Mouse (Mus musculus): ENCODE results near the gene Vmn1r197.
"Not testable (repeated sequence)": the region's sequence is repeated elsewhere in the genome, so short reads cannot be mapped to it uniquely, and the experiment has no call there.

Gene Vmn1r197

DNA sequence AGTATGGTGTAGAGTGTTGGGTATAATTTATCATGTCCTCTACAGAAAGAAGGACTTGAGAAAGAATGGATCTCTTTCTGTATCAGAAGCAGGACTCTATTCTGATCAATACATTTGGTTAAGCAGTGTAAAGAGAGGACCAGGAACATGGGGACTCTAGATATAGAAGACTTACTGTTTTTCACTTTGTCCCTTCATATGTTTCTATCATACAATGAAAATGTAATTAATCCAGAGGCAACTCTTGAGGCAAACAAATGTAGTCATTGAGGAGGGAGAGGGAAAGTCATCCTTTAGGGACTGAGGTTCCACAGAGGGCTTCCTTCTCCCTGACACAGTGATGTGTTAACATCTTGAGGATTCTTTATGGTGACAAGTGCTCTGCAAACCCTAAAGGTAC lies at the start of gene Vmn1r197:
Gene Vmn1r197 (plus strand): TSS at position 301 of the 400 bp plus-strand sequence.
- no peak for DNase-seq (ENCODE audit: low spot score in 2 of 2)

DNA sequence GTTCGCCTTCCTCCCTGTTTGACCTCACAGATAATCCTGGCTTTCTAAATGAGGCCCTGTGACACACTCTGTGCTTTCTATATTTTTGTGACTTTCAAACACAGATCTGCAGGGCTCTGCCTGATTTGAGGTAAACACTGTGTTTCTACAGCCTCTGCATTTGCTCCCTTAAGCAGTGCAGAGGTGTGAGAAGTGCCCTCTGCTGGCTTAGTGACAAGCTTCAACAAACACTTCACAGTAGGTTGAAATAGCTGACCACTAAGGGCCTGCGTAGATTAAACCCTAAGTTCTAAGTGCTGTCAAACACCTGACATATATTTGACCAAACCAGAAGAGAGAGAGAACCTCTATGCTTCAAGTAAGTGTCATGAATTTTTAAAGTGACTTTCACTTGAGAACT lies 39.8 kb upstream of the Vmn1r197 start:
- DNase-seq (ENCODE audit: low spot score in 2 of 2): no peak

DNA sequence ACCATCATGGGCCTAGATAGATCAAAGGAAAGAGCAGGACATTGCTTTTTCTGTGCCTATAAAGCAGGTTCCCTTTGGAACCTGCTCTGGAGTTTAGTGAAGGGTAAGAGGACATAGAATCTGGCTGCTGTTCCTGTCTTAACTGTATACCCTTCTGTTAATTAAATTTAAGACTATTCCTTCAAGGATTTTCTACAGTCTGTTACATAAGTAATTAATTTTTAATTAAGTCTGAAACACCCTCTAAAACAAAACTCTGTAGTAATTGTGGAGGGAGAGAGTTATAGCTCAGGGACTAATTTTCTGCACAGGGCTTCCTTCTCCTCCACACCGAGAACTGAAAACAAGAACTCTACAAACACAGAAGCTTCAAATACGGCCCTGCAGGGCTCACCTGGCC lies 34.8 kb upstream of the Vmn1r197 start, which contains the start of gene Vmn1r196:
Gene Vmn1r196 (plus strand): TSS at position 301 of the 400 bp plus-strand sequence.
- no peak for DNase-seq (ENCODE audit: low spot score in 2 of 2)

DNA sequence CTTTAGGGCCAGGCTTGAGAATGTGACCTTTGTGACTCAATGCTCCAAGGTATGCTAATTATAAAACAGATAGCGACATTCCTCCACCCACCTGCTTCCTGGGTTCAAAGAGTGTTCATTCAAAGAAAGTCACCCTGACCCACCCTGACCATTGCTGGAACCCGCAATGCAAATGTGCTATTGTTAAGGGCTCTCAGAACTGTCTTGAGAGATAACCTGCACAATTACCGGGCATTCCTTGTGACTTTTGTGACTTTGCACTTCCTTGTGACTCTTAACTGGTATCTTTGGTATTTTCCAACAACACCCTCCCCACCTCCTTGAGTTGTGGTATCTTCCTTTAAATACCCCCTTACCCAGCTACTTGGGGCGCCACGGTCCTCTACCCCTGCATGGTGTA lies 16.3 kb upstream of the Vmn1r197 start:
- not testable (repeated sequence) for DNase-seq (ENCODE audit: low spot score in 2 of 2)

DNA sequence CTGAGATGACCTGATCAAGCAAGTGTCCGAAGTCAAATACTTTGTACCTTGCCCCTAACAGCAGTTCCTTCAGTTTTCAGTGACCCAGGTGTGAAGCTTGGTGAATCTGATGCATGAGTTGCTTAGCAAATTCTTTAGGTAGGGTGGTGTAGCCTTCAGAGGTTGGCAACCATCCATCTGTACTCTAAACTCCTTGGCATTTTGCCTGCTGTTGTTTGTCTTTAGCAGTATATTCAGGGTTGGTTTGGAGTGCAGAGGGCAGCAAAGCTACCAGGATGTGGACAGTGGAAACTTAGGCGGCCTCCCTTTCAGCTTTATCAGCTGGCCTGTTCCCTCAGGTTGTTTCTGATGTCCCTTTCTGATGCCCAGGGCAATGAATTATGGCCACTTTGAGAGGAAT lies 9.0 kb upstream of the Vmn1r197 start:
- DNase-seq (ENCODE audit: low spot score in 2 of 2): no peak

DNA sequence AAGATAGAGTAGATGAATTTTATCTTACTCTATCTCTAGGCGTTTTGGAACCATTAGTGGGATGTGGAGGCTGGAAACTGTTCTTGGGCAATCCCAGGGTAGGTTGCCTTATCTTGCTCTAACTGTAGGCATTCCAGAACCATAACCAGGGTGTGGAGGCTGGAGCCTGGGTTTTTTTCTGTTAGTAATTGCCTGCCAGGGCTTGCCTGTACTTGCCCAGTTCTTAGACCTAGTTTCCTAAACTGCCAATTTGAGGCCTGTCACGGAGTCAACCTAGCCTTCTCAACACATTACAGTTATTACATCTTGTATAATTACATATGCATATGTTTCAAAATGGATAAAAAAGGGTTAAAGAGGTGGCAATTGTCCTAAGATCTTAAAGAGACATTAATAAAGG lies 7.0 kb upstream of the Vmn1r197 start:
- no peak for DNase-seq (ENCODE audit: low spot score in 2 of 2)

DNA sequence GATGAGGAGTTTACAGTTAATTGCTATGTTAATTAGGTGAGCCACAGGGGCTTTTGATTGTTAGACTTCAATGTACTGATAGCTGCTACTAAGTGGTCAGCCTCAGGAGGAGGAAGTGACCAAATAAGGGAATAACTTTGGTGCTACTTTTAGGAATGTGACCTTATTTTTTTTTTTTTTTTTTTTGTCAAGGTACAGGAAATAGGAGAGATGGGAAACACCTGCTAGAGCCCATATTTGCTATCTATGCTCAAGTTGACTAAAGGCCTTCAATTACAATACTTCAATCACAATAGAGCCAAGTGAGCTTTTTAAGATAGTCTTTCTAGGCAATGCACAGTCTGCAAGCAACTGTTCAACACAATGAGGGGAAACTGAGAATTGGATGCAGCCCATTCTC lies 4.3 kb upstream of the Vmn1r197 start:
- DNase-seq (ENCODE audit: low spot score in 2 of 2): no peak

DNA sequence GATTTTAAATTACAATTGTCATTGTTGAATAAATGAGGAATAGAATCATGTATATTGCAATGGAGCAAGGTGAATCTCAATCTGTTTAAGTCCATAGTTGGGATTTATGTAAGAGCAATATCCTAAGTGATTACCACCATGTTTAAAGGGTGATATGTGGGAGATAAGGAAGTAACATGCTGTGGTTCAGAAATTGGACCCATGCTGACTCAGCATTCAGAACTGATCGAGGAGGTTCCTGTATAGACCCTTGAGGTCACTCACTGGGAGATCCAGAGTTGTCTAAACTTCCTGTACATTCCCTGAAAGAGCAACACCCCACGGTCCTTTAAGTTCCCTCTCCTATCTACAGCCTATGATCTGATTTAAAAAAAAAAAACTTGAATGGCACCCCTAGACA lies 8.9 kb downstream of the Vmn1r197 start:
- DNase-seq (ENCODE audit: low spot score in 2 of 2): no peak

DNA sequence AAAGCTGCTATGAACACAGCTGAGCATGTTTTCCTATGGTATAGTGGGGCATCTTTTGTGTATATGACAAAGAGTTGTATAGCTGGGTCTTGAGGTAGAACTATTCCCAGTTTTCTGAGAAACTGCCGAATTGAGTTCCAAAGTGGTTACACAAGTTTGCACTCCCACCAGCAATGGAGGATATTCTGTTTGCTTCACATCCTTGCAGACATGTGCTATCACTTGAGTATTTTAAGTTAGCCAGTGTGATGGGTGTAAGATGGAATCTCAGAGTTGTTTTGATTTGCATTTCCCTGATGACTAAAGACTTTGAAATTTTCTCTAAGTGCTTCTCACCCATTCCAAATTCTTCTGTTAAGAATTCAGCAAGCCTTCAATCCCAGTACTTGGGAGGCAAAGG lies 11.2 kb downstream of the Vmn1r197 start:
- no peak for DNase-seq (ENCODE audit: low spot score in 2 of 2)

DNA sequence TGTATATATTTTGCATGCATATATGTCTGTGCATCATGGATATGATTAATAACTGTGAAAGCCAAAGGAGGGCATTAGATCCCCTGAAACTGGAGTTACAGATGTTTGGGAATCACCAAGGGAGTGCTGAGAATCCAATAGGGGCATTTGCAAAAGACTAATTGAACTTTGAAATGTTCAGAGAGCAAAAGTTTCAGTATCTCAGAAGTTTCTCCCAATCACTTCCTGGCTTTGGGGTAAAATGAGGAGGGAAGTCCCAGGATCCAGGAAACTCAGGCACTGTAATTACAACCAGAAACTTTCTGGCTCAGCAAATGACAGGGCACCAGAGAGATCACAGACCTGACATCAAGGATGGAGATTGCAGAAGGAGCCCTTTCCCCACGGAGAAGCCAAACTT lies 25.7 kb downstream of the Vmn1r197 start, which contains the start of gene Vmn1r198:
Gene Vmn1r198 (plus strand): TSS at position 301 of the 400 bp plus-strand sequence.
- DNase-seq (ENCODE audit: low spot score in 2 of 2): no peak

DNA sequence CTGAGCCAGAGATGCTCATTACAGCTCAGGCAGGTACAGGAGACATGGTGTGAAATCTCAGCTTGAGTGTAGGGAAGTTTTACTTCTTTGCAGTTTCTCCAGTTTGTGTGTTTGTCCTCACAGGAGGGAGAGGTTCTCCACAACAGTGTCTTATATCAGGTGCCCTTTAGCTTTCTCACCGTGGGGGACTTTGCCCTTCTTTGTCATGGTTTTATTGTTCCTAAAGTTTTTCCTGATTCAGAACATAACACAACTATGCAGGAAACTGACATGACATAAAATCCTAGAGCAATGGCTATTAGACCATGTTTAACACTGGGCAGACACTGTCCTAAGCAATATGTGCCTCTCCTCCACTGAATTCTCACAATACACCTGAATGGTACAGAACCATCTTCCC lies 26.4 kb downstream of the Vmn1r197 start:
- no peak for DNase-seq (ENCODE audit: low spot score in 2 of 2)

DNA sequence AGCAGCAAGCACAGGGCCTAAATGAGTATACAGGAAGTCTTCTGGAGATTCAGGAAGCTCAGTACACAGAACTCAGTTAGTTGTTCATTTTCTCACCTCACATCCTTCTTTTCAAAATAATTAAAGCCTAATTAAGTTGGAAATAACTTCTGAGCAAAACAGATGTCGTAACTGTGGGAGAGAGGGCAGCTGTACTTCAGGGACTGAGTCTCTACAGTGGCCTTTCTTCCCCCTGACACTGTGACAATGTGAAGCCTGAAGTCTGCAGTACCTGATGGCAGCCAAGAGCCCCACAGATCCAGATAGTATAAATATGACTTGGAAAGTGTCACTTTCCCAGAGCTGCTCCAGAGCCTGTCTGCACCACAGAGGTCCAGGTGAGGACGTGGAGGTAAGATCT lies 55.1 kb downstream of the Vmn1r197 start, which contains the start of gene Vmn1r199:
Gene Vmn1r199 (plus strand): TSS at position 301 of the 400 bp plus-strand sequence.
- DNase-seq (ENCODE audit: low spot score in 2 of 2): no peak

DNA sequence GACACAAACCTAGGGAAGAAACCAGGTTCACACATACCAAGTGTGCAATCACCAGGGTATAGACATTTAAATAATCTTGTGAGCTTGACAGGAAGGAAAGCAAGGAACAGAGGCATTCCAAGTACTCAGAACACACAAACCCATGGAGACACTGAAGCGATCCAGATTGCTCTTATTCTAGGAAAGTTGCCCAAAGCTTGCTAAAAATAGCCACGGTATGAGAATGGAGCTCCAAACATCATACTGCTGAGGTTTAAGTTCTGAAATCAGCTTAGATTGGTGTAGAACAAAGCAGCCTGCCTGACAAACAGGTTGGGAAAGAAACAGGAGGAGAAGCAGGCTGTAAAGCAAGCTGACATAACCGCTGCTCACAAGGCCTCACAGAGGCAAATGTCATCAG lies 56.7 kb downstream of the Vmn1r197 start:
- peak in 1 of 2 experiments; percentile 30 for DNase-seq (ENCODE audit: low spot score in 2 of 2)

All from right cerebral cortex, postnatal 36 days (tissue).